Mouse (Mus musculus) stomach, embryonic 14.5 days (tissue): ENCODE data around the gene Gm3526. TPM values are rescaled to one million over a fixed set of nuclear protein-coding genes. Genes with fewer than 3 reads are reported as not detected.
"Not testable (repeated sequence)": the region's sequence is repeated elsewhere in the genome, so short reads cannot be mapped to it uniquely, and the experiment has no call there.

Experiments
- ATAC-seq: fragments of 200-750 bp; cut with Nextera tagmentation; 2 replicates; pipeline ENCODE4 v1.8.0; 2017; ENCODE audit warnings: low read depth, moderate TSS enrichment; ENCODE audit not compliant: insufficient number of reproducible peaks, insufficient read depth, low FRiP score
- H3K27ac ChIP-seq: fragments of 300-500 bp; sonication (generic); 2 replicates; pipeline ENCODE4 v1.5.1; 2014; ENCODE audit warnings: mild to moderate bottlenecking, low read length, moderate library complexity, mixed read lengths
- H3K27me3 ChIP-seq: fragments of 300-500 bp; sonication (generic); 2 replicates; pipeline ENCODE4 v1.6.1; 2014; ENCODE audit warnings: low read length, control low read depth, mixed read lengths; ENCODE audit not compliant: control insufficient read depth, insufficient read depth
- H3K36me3 ChIP-seq: fragments of 300-500 bp; sonication (generic); 2 replicates; pipeline ENCODE4 v1.6.1; 2014; ENCODE audit warnings: mild to moderate bottlenecking, control low read depth, low read length, moderate library complexity, mixed read lengths; ENCODE audit not compliant: control insufficient read depth, insufficient read depth
- H3K4me1 ChIP-seq: fragments of 300-500 bp; sonication (generic); 2 replicates; pipeline ENCODE4 v1.6.1; 2014; ENCODE audit warnings: low read length, control low read depth, mixed read lengths; ENCODE audit not compliant: control insufficient read depth, insufficient read depth
- H3K4me2 ChIP-seq: fragments of 300-500 bp; sonication (generic); replicated peaks from 2 replicates; pipeline ENCODE4 v1.6.1; 2014; ENCODE audit warnings: low read depth, low read length, control low read depth
- H3K4me3 ChIP-seq: fragments of 300-500 bp; sonication (generic); 2 replicates; pipeline ENCODE4 v1.5.1; 2014; ENCODE audit warnings: low read depth, low read length, control low read depth
- H3K9ac ChIP-seq: fragments of 300-500 bp; sonication (generic); replicated peaks from 2 replicates; pipeline ENCODE4 v1.6.1; 2014; ENCODE audit warnings: low read depth, mild to moderate bottlenecking, control low read depth, low read length, moderate library complexity, mixed read lengths
- H3K9me3 ChIP-seq: fragments of 300-500 bp; sonication (generic); 2 replicates; pipeline ENCODE4 v1.6.1; 2016; ENCODE audit warnings: low read depth, low read length, control low read depth; ENCODE audit not compliant: control insufficient read depth
- WGBS: fragments of 180-500 bp; shearing (Covaris S2); extraction: QIAGEN DNeasy Blood & Tissue Kit; methylation state at CpG from one replicate; pipeline ENCODE4 v1.1.7; 2014; 5-methylcytosine and 5-hydroxymethylcytosine counted together
- polyA plus RNA-seq: library from polyadenylated mRNA; unstranded; fragments of >200 nt; fragmentation: Nextera tagmentation; extraction: Ambion mirVana; gene quantifications from 2 replicates; pipeline ENCODE4 v1.2.1, GENCODE M21; 2014

Gm3526 gene
- not detected in 2 replicates for polyA plus RNA-seq

- ATAC-seq, H3K4me1 ChIP-seq, H3K4me2 ChIP-seq, H3K9ac ChIP-seq, H3K27me3 ChIP-seq, H3K4me3 ChIP-seq, H3K27ac ChIP-seq, H3K9me3 ChIP-seq, H3K36me3 ChIP-seq: not testable (repeated sequence)
- WGBS: no CpG with 5 or more reads among the region's 1 CpGs
Measured at GRCm38 (mm10) chr14:5260480-5260879, at the start of gene Gm3526. Gene Gm3526, minus strand, starts transcription at chr14:5260580.

Other genes with a start within 250 kb of the Gm3526 start
- gene Gm3298, start 244.7 kb downstream of the Gm3526 start, polyA plus RNA-seq: 0.82 TPM in 1 of 2 replicates, not detected in the other
- gene 4930555G01Rik, start 210.0 kb downstream of the Gm3526 start, polyA plus RNA-seq: not detected in 2 replicates
- gene Gm8281, start 189.5 kb downstream of the Gm3526 start, polyA plus RNA-seq: 2.5 and 2.6 TPM in 2 replicates
- not detected in 2 replicates for gene Gm8279, start 129.1 kb downstream of the Gm3526 start, polyA plus RNA-seq
- not detected in 2 replicates for gene Gm3317, start 96.0 kb downstream of the Gm3526 start, polyA plus RNA-seq
- gene Gm8271, start 74.8 kb downstream of the Gm3526 start, polyA plus RNA-seq: not detected in 2 replicates
- gene Gm3542, start 74.3 kb upstream of the Gm3526 start, polyA plus RNA-seq: not detected in 2 replicates
- gene Gm3500, start 128.5 kb upstream of the Gm3526 start, polyA plus RNA-seq: not detected in 2 replicates
- gene Gm3194, start 194.9 kb upstream of the Gm3526 start, polyA plus RNA-seq: 2.1 TPM in 1 of 2 replicates, not detected in the other
- not detected in 2 replicates for gene Gm8246, start 217.2 kb upstream of the Gm3526 start, polyA plus RNA-seq
- gene Gm3187, start 223.6 kb upstream of the Gm3526 start, polyA plus RNA-seq: not detected in 2 replicates
- gene Gm3488, start 241.1 kb upstream of the Gm3526 start, polyA plus RNA-seq: 0.73 and 1.0 TPM in 2 replicates